Mouse (Mus musculus) B cell, adult (primary cell): ENCODE results near the gene Olfr761. TPM values are rescaled to one million over a fixed set of nuclear protein-coding genes. Genes with fewer than 3 reads are reported as not detected.

Experiments used
- total RNA-seq: library from RNA; stranded (reverse); gene quantifications from 4 replicates; pipeline ENCODE4 v1.2.4, GENCODE M21; 2023; ENCODE audit not compliant: inconsistent age

The Olfr761 gene
- total RNA-seq = not detected in 4 replicates

DNA sequence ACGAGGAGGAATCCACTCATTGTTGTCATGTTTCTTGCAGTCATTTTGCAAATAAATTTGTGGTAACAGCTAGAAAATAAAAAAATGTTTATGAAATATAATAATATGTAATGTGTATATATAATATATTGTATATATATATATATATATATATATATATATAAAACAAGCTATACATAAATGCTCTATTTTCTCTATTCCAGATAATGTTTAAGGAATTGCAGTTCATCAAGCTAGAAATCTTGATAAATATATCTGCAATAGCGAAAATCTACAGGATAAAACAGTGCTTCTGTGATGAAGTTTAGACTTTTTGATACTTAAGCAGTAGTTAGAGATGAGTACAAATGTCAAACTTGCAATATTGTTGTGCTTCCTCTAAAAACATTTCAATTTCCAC, at the start of gene Olfr761:
Gene Olfr761, minus strand, starts transcription at position 101 of the 400 bp plus-strand sequence.

GRCm38 (mm10) chr17:37920248-37920647, 32.6 kb downstream of the Olfr761 start, which contains the start of gene Olfr128:
Gene Olfr128 (plus strand): TSS chr17:37920548.

Other genes starting within 250 kb of the Olfr761 start
- gene Olfr120, start 231.3 kb downstream of the Olfr761 start, total RNA-seq = not detected in 4 replicates
- gene Olfr121, start 204.2 kb downstream of the Olfr761 start, total RNA-seq = not detected in 4 replicates
- gene Olfr122, start 184.5 kb downstream of the Olfr761 start, total RNA-seq = not detected in 4 replicates
- gene Olfr123, start 159.6 kb downstream of the Olfr761 start, total RNA-seq = not detected in 4 replicates
- not detected in 4 replicates for gene Olfr124, start 153.2 kb downstream of the Olfr761 start, total RNA-seq
- not detected in 4 replicates for gene Olfr125, start 120.1 kb downstream of the Olfr761 start, total RNA-seq
- gene Olfr126, start 105.6 kb downstream of the Olfr761 start, total RNA-seq = not detected in 4 replicates
- gene Olfr127, start 52.6 kb downstream of the Olfr761 start, total RNA-seq = not detected in 4 replicates
- not detected in 4 replicates for gene Olfr128, start 32.5 kb downstream of the Olfr761 start, total RNA-seq
- gene Olfr129, start 107.0 kb upstream of the Olfr761 start, total RNA-seq = not detected in 4 replicates
- gene Olfr130, start 110.8 kb upstream of the Olfr761 start, total RNA-seq = not detected in 4 replicates
- gene Olfr131, start 135.6 kb upstream of the Olfr761 start, total RNA-seq = not detected in 4 replicates
- gene Olfr132, start 181.4 kb upstream of the Olfr761 start, total RNA-seq = not detected in 4 replicates
- not detected in 4 replicates for gene Olfr133, start 192.2 kb upstream of the Olfr761 start, total RNA-seq
- not detected in 4 replicates for gene Olfr134, start 218.3 kb upstream of the Olfr761 start, total RNA-seq